Mouse (Mus musculus) embryo, embryonic 9.5 days (tissue): ENCODE measurements around the gene Kpnb1.
A peak's percentile ranks its signal among the peaks of the same experiment; 100 is the strongest.

Experiments used
- DNase-seq: peaks from one replicate; pipeline ENCODE4 v3.0.0-alpha.2; 2017; ENCODE audit errors: extremely low spot score

Gene Kpnb1

GRCm38 (mm10) chr11:97142159-97142608 lies 45.5 kb downstream of the Kpnb1 start:
- DNase-seq: no peak

GRCm38 (mm10) chr11:97140811-97141210 lies 46.9 kb downstream of the Kpnb1 start:
- DNase-seq: no peak

- peak; percentile 43 for DNase-seq
Measured at GRCm38 (mm10) chr11:97139256-97139655, 48.4 kb downstream of the Kpnb1 start.

GRCm38 (mm10) chr11:97138554-97139226 lies 49.0 kb downstream of the Kpnb1 start:
- DNase-seq: no peak

GRCm38 (mm10) chr11:97133270-97133669 lies 54.4 kb downstream of the Kpnb1 start:
- DNase-seq: no peak

GRCm38 (mm10) chr11:97132185-97132584 lies 55.5 kb downstream of the Kpnb1 start:
- DNase-seq: no peak

- no peak for DNase-seq
Measured at GRCm38 (mm10) chr11:97131683-97132082, 56.0 kb downstream of the Kpnb1 start.

- no peak for DNase-seq
Measured at GRCm38 (mm10) chr11:97130318-97130717, 57.4 kb downstream of the Kpnb1 start.

- DNase-seq: no peak
Measured at GRCm38 (mm10) chr11:97128956-97129355, 58.7 kb downstream of the Kpnb1 start.

- DNase-seq: no peak
Measured at GRCm38 (mm10) chr11:97127470-97128223, 60.0 kb downstream of the Kpnb1 start.

- DNase-seq: peak; percentile 62
Measured at GRCm38 (mm10) chr11:97126645-97127468, 60.8 kb downstream of the Kpnb1 start.

GRCm38 (mm10) chr11:97124266-97125036 lies 63.2 kb downstream of the Kpnb1 start:
- DNase-seq: no peak

GRCm38 (mm10) chr11:97123282-97123890 lies 64.3 kb downstream of the Kpnb1 start:
- DNase-seq: no peak

- no peak for DNase-seq
Measured at GRCm38 (mm10) chr11:97120641-97121040, 67.0 kb downstream of the Kpnb1 start.

- DNase-seq: no peak
Measured at GRCm38 (mm10) chr11:97120221-97120620, 67.5 kb downstream of the Kpnb1 start.

GRCm38 (mm10) chr11:97115797-97116196 lies 71.9 kb downstream of the Kpnb1 start:
- DNase-seq: no peak

GRCm38 (mm10) chr11:97114671-97115601 lies 72.7 kb downstream of the Kpnb1 start, which contains the start of gene Tbx21:
Gene Tbx21 (minus strand): TSS chr11:97115331.
- no peak for DNase-seq

GRCm38 (mm10) chr11:97112519-97113125 lies 75.1 kb downstream of the Kpnb1 start:
- no peak for DNase-seq
